Mouse (Mus musculus): ENCODE results near the gene Kif2b. TPM values are rescaled to one million over a fixed set of nuclear protein-coding genes. Genes with fewer than 3 reads are reported as not detected.

The Kif2b gene
- not detected in 2 replicates for polyA plus RNA-seq (2015; fragmentation: Nextera tagmentation; extraction: Ambion mirVana)

- DNase-seq (ENCODE audit: low spot score) (no peak), ATAC-seq (no peak)
- no peak within 1 kb of the TSS for H3K9ac ChIP-seq (replicated peaks; ENCODE audit: low read depth)
- no peak for TF ChIP-seq EP300 (IDR thresholded peaks at IDR 0.05)
- no peak for TF ChIP-seq CTCF (IDR thresholded peaks at IDR 0.05)
- H3K27ac ChIP-seq (ENCODE audit: low read length) = no peak within 1 kb of the TSS
- 83% methylated on average over 9 of the region's 9 CpGs for WGBS
- H3K27me3 ChIP-seq (replicated peaks; ENCODE audit: insufficient read depth, low read length) = no peaks in the 10 kb centered on the region
- no peaks in the 10 kb centered on the region for H3K36me3 ChIP-seq (ENCODE audit: insufficient read depth, low read length)
- no peak within 1 kb of the TSS for H3K4me2 ChIP-seq (replicated peaks; ENCODE audit: low read depth, low read length)
- H3K9me3 ChIP-seq (ENCODE audit: low read length) = no peaks in the 10 kb centered on the region
- H3K4me3 ChIP-seq (ENCODE audit: low read depth, low read length) = no peak within 1 kb of the TSS
- H3K4me1 ChIP-seq (ENCODE audit: insufficient read depth, low read depth, low read length) = no peaks in the 10 kb centered on the region
Measured at GRCm38 (mm10) chr11:91577317-91577716, at the start of gene Kif2b. Gene Kif2b, minus strand, starts transcription at chr11:91577558.

- Histone ChIP-seq H3K27ac (ENCODE audit: low read length) (no peak overlapping the region), H3K9me3 (ENCODE audit: low read length) (no peaks in the 10 kb centered on the region), H3K4me3 (ENCODE audit: low read depth, low read length) (no peak overlapping the region), H3K4me1 (ENCODE audit: insufficient read depth, low read depth, low read length) (no peaks in the 10 kb centered on the region), H3K36me3 (ENCODE audit: insufficient read depth, low read length) (no peaks in the 10 kb centered on the region), H3K27me3 (replicated peaks; ENCODE audit: insufficient read depth, low read length) (no peaks in the 10 kb centered on the region), H3K4me2 (replicated peaks; ENCODE audit: low read depth, low read length) (no peak overlapping the region), H3K9ac (replicated peaks; ENCODE audit: low read depth) (no peak overlapping the region)
- TF ChIP-seq CTCF (IDR thresholded peaks at IDR 0.05) (no peak), EP300 (IDR thresholded peaks at IDR 0.05) (no peak)
- 39% methylated on average over 3 of the region's 3 CpGs for WGBS
- DNase-seq (ENCODE audit: low spot score) = no peak
- ATAC-seq = no peak
Measured at GRCm38 (mm10) chr11:91593088-91593487, 15.7 kb upstream of the Kif2b start.

DNA sequence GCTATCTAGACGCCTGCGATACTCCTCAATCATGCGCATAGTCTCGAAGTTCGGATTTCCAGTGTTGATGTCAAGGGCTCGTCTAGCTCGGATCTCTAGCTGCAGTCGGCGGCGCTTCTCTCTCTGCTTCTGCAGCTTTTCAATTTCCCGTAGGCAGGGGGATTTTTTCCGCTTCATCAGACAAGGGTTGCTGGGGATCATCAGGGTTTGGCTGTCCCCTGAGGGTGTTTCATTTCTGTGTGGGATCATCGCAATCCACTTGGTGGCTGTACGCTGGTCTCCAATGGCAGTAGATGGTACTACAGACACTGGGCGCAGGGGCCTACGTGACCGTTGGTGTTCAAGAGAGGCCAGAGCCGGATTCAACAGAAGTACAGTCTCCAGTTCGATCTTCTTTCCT is 502 bp downstream of the Kif2b start:
- 94% methylated on average over 19 of the region's 19 CpGs for WGBS
- no peaks in the 10 kb centered on the region for H3K27me3 ChIP-seq (replicated peaks; ENCODE audit: insufficient read depth, low read length)

GRCm38 (mm10) chr11:91575406-91575805 is 2.0 kb downstream of the Kif2b start:
- Histone ChIP-seq H3K27ac (ENCODE audit: low read length) (no peak overlapping the region), H3K4me3 (ENCODE audit: low read depth, low read length) (no peak overlapping the region), H3K4me2 (replicated peaks; ENCODE audit: low read depth, low read length) (no peak overlapping the region), H3K4me1 (ENCODE audit: insufficient read depth, low read depth, low read length) (no peaks in the 10 kb centered on the region), H3K27me3 (replicated peaks; ENCODE audit: insufficient read depth, low read length) (no peaks in the 10 kb centered on the region), H3K9ac (replicated peaks; ENCODE audit: low read depth) (no peak overlapping the region), H3K9me3 (ENCODE audit: low read length) (no peaks in the 10 kb centered on the region), H3K36me3 (ENCODE audit: insufficient read depth, low read length) (no peaks in the 10 kb centered on the region)
- ATAC-seq (no peak), DNase-seq (ENCODE audit: low spot score) (no peak)
- 77% methylated on average over 8 of the region's 8 CpGs for WGBS
- no peak for TF ChIP-seq EP300 (IDR thresholded peaks at IDR 0.05)

More for the DNA sequence above, 502 bp downstream of the Kif2b start:
- H3K4me3 ChIP-seq (ENCODE audit: low read depth, low read length) = no peak overlapping the region
- H3K9ac ChIP-seq (replicated peaks; ENCODE audit: low read depth) = no peak overlapping the region
- no peak for ATAC-seq
- H3K36me3 ChIP-seq (ENCODE audit: insufficient read depth, low read length) = no peaks in the 10 kb centered on the region
- H3K4me1 ChIP-seq (ENCODE audit: insufficient read depth, low read depth, low read length) = no peaks in the 10 kb centered on the region
- H3K9me3 ChIP-seq (ENCODE audit: low read length) = no peaks in the 10 kb centered on the region
- H3K27ac ChIP-seq (ENCODE audit: low read length) = no peak overlapping the region
- no peak overlapping the region for H3K4me2 ChIP-seq (replicated peaks; ENCODE audit: low read depth, low read length)
- TF ChIP-seq CTCF (IDR thresholded peaks at IDR 0.05) (no peak), EP300 (IDR thresholded peaks at IDR 0.05) (no peak)
- DNase-seq (ENCODE audit: low spot score) = no peak

- ATAC-seq = no peak
- WGBS = 54% methylated on average over 3 of the region's 3 CpGs
- no peak for DNase-seq (ENCODE audit: low spot score)
- H3K36me3 ChIP-seq (ENCODE audit: insufficient read depth, low read length) = no peaks in the 10 kb centered on the region
- H3K4me3 ChIP-seq (ENCODE audit: low read depth, low read length) = no peak overlapping the region
- H3K9me3 ChIP-seq (ENCODE audit: low read length) = no peaks in the 10 kb centered on the region
- H3K27me3 ChIP-seq (replicated peaks; ENCODE audit: insufficient read depth, low read length) = no peaks in the 10 kb centered on the region
- no peaks in the 10 kb centered on the region for H3K4me1 ChIP-seq (ENCODE audit: insufficient read depth, low read depth, low read length)
- no peak overlapping the region for H3K27ac ChIP-seq (ENCODE audit: low read length)
- no peak overlapping the region for H3K9ac ChIP-seq (replicated peaks; ENCODE audit: low read depth)
- TF ChIP-seq EP300 (IDR thresholded peaks at IDR 0.05) (no peak), CTCF (IDR thresholded peaks at IDR 0.05) (no peak)
- H3K4me2 ChIP-seq (replicated peaks; ENCODE audit: low read depth, low read length) = no peak overlapping the region
Measured at GRCm38 (mm10) chr11:91574477-91574876, 2.9 kb downstream of the Kif2b start.

DNA sequence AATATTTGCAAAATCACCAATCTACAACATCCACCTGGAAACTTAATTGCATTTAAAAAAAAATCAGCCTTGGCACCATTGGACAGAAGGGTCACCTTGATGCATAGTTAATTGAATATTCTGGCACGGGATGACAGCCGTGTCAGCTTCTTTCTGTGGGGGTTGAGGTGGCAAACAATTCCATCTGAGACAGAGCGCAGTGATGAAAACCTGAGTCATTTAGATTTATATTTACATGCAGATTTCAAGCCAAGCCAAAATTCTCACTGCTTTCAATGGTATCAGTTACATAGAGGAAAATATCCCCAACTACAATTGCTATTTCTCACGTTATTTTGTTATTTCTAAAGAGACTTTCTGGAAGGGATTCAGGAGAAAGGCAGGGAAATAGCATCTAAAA is 46.6 kb downstream of the Kif2b start:
- WGBS = 70% methylated on average over 4 of the region's 4 CpGs
- TF ChIP-seq CTCF (IDR thresholded peaks at IDR 0.05) (no peak), EP300 (IDR thresholded peaks at IDR 0.05) (no peak)
- Histone ChIP-seq H3K9me3 (ENCODE audit: low read length) (no peaks in the 10 kb centered on the region), H3K4me3 (ENCODE audit: low read depth, low read length) (no peak overlapping the region), H3K36me3 (ENCODE audit: insufficient read depth, low read length) (no peaks in the 10 kb centered on the region), H3K27me3 (replicated peaks; ENCODE audit: insufficient read depth, low read length) (no peaks in the 10 kb centered on the region), H3K9ac (replicated peaks; ENCODE audit: low read depth) (no peak overlapping the region), H3K4me1 (ENCODE audit: insufficient read depth, low read depth, low read length) (no peaks in the 10 kb centered on the region), H3K4me2 (replicated peaks; ENCODE audit: low read depth, low read length) (no peak overlapping the region), H3K27ac (ENCODE audit: low read length) (no peak overlapping the region)
- DNase-seq (ENCODE audit: low spot score) (no peak), ATAC-seq (no peak)

All from lung, postnatal 0 days (tissue).